Mouse (Mus musculus): ENCODE measurements around the gene Luzp2.
"Not testable (repeated sequence)": the region's sequence is repeated elsewhere in the genome, so short reads cannot be mapped to it uniquely, and the experiment has no call there.

The Luzp2 gene

DNA sequence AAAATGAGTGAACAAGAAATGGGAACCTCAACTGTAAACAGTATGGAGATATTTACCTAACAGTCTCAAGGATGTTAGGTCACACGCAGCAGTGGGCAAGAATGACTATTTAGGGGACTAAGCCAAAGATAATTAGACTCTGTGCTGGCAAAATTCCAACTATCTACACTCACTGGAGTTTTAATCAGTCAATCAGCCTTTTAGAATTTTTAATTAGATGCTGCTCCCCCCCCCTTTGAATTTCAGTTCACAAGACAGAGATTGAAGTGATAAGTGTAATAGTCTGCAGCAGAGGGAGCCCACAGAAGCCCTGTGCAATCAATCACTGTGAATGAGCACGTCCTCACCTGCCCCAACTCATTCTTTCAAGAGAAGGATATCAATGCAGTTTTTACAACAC is 165.1 kb downstream of the Luzp2 start:
- no peak for DNase-seq (ENCODE audit: inconsistent age in 2 of 2, low spot score in 1 of 2)

DNA sequence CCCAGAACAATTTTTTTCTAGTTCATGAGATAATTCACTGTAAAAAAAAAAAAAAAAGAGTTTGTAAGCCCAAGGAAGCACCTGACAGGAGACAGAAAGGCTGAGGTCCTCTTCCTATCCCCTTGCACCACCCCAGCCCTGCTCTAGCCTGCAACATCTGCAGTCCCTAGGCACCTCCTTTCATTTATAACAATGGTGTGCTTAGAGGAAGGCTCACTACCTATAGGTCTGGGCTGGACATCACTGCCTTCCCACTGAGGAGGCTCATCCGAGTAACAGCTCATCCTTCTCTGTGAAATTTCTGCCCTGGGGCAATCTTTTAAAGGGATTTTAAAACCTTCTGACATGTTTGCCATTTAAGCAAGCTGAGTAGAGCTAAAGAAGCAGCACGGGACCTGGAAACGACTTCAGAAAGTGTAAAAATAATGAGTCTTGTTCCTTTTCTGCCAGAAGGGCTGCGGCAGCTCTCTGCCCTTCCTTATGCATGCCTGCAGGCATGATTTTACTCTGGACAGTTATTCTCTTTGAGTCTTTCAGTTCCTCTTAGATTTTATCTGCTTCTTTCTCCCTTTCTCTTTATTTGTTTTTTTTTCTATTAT is 174.0 kb downstream of the Luzp2 start:
- DNase-seq (ENCODE audit: inconsistent age in 2 of 2, low spot score in 1 of 2), result no peak

DNA sequence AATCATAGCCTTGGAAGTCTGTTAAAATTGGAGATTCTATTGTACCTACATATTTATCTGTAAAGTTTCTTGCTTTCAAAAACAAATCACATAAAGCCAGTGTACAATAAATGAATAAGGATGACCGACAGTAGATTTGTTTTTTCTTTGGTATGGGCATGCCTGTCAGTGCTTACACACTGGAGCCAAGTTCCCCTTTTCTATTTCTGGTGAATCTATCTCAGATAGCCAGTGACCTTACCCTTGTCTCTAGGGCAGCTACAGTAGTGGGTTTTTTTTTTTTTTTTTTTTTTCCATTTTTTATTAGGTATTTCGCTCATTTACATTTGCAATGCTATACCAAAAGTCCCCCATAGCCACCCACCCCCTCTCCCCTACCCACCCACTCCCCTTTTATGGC is 298.6 kb downstream of the Luzp2 start:
- not testable (repeated sequence) for DNase-seq (ENCODE audit: inconsistent age in 2 of 2, low spot score in 1 of 2)

DNA sequence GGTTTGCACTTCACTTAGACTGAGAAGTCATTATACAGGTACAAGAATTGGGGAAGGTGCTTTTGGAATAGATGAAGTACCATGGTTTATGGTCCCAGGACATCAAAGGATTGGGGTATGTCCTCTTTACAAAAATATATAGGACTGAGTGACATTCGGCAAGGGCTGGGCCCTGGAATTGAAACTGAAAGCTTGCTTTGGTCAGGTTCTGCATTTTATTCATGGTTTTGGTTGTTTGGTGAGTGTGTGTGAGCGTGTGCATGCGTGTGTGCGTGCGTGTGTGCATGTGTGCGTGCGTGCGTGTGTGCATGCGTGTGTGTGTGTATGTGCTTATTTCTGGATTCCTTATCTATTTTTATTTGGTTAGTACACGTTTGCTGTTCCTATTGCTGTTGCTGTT is 353.6 kb downstream of the Luzp2 start:
- no peak for DNase-seq (ENCODE audit: inconsistent age in 2 of 2, low spot score in 1 of 2)

DNA sequence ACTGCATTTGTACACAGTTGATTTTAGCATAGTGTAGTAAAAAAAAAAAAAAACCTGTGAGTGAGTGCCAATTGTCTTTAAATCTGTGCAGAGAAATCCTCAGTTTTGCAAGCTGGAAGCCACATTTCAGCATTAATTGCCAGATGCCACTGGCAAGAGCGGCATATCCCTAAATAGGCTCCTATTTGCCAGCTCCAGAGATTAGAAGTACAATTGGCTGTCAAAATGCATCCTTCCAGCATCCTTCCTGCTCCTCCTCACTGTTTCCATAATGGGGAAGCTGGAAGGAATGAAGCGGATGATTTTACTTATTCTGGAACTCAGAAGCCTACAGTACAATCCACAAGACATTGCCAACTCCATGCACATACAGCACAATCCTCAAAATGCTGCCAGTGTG is 354.2 kb downstream of the Luzp2 start:
- no peak for DNase-seq (ENCODE audit: inconsistent age in 2 of 2, low spot score in 1 of 2)

DNA sequence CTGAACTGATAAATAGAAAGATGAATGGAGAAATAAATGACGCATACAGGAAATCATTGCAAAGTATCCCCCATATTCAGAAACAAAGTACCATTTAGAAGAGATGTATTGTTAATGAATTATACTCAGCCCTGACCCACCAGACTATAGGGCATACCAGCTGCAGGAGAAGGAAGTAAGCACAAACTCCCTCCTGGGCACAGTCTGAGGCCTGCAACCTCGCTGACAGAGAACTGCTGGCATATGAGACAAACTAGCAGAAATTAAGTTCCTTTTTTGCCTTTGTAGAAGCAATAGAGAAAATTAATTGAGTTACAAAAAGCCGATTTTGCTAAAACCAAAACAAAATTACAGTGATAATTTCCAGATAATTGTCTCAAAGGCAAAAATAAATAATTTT is 355.4 kb downstream of the Luzp2 start:
- DNase-seq (ENCODE audit: inconsistent age in 2 of 2, low spot score in 1 of 2), result no peak

DNA sequence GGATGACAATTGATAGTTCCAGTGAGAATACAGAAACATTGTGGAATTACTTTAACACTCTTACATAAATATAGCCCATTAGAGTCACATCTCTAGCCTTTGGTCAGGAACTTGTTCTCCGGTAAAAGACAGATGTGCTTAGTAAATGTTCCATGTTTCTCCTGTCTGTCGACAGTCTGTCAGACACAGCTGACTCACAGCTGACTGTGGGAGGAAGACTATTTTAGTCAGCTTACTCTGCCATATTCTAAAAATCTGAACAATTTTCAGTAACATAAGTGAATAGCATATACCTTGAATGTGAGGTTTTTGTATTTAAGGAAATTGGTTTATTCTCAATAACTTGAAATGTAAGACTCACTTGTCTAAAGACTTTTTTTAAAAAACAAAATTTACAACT is 363.5 kb downstream of the Luzp2 start:
- no peak for DNase-seq (ENCODE audit: inconsistent age in 2 of 2, low spot score in 1 of 2)

DNA sequence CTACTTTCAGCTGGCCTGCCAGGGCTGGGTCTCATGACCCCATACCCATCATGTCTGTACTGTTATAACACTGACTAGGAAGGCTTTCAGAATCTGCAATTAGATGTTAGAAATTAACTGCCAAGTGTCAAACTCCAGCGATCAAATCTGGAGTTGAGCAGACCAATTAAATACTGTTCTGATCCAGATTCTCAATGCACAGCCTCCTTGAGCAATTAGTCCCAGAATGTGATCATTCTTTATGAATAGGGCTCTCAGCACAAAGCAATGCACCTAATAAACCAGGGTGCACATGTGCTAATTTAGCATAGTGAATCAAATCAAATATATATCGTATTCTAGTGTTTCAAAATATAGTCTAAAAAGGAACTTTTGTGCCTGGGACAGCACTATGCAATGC is 387.7 kb downstream of the Luzp2 start:
- DNase-seq (ENCODE audit: inconsistent age in 2 of 2, low spot score in 1 of 2), result no peak

DNA sequence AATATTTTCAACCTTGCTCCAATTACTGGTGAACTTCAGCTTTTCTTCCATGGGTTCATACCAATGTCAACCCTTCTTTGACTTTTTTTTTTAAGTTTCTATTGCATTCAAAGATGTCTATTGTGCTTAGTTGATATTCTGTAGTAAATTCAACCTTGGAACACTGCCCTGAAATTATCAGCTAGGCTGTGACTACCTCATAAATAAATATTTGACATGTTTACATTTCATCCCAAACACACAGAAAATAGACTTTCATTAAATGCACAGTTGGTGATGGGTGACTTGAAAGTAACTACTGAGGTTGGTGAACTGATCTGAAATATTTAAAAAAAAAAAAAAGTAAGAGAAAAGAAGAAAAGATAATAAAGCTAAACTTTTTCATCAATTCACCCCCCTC is 394.1 kb downstream of the Luzp2 start:
- no peak for DNase-seq (ENCODE audit: inconsistent age in 2 of 2, low spot score in 1 of 2)
